Comparison of ENCODE assay signal across 12 mouse cellular contexts in the genomic region with DNA sequence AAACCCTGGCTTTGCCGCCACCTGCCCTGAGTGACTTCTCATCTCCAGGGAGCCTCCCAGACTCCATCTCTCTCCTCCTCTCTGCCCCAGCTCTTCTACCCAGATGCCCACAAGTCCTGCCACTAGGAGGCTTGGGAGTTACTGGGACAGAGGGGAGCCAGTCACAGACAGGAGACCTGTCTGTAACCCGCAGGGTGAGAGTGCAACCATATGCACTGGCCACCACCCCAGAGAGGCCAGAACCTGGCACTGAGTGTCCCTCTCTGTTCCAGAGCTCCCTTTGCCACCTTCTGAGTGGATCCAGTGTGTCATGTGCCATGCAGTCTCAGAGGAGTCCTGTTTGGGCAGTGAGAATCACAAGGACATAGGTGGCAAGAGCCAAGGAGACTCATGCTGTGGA. TPM values are rescaled to one million over a fixed set of nuclear protein-coding genes. Genes with fewer than 3 reads are reported as not detected.
DNase-seq lines count a peak whose midpoint lies in the region; ATAC-seq and TF ChIP-seq lines count a peak whose summit lies in the region.
"Had no signal": no experiment of that assay in that cellular context is flagged by ENCODE, and none has a peak within 500 bp of the region (broad histone marks: within the 10 kb centered on the region; RNA-seq: fewer than 3 reads in every experiment).

No protein-coding gene starts in this region.

- DNase-seq in adrenal gland, postnatal 36 days, result peak; percentile 66 to 69
- DNase-seq in adrenal gland, postnatal 25 days, result no peak
- peak in 1 of 2 experiments; percentile 46 for DNase-seq in heart, adult 2 months
- peak; percentile 83 for DNase-seq in liver, adult 2 months (ENCODE audit: extremely low read depth, low read depth, low spot score)
- DNase-seq in liver, embryonic 11.5 days (ENCODE audit: low spot score), result no peak
- peak; percentile 33 for DNase-seq in ZHBTc4 (ENCODE audit: low read depth, low spot score)
- DNase-seq: thymus, postnatal 14 days had no signal

- no peak for TF ChIP-seq POLR2A in heart, adult 2 months (IDR thresholded peaks at IDR 0.05; ENCODE audit: insufficient read depth, low read depth, low read length)
- no peak for TF ChIP-seq POLR2A in liver, adult 2 months (IDR thresholded peaks at IDR 0.05; ENCODE audit: extremely low read depth, insufficient read depth, low read length)

- H3K4me1 ChIP-seq in heart, adult 2 months (ENCODE audit: control insufficient read depth, insufficient read depth, low read length), result no peaks in the 10 kb centered on the region
- H3K4me1 ChIP-seq in heart, embryonic 12.5 days (replicated peaks), result peaks cover 7% of the 10 kb centered on the region
- H3K4me1 ChIP-seq in liver, adult 2 months (ENCODE audit: control insufficient read depth, insufficient read depth, low read length), result peaks cover 35% of the 10 kb centered on the region
- no peaks in the 10 kb centered on the region for H3K4me1 ChIP-seq in liver, embryonic 11.5 days (replicated peaks; ENCODE audit: control insufficient read depth, insufficient read depth, low read length)

- intact Hi-C loops in heart, adult 2 months (cut with DNase I), result loop anchor here (5.0 kb wide), 2 partner anchors 95 to 320 kb away; a partner anchor contains a TSS

- H3K9ac ChIP-seq in heart, adult 2 months (ENCODE audit: low read depth, low read length), result no peak overlapping the region
- H3K9ac ChIP-seq in heart, embryonic 12.5 days, result no peak overlapping the region
- H3K9ac ChIP-seq in liver, adult 2 months (ENCODE audit: low read depth, low read length), result no peak overlapping the region
- no peak overlapping the region for H3K9ac ChIP-seq in liver, embryonic 11.5 days (ENCODE audit: low read depth, low read length)
- H3K9ac ChIP-seq: embryonic facial prominence, embryonic 13.5 days; limb, embryonic 15.5 days had no signal

- H3K9me3 ChIP-seq in heart, embryonic 12.5 days (replicated peaks), result no peaks in the 10 kb centered on the region
- H3K9me3 ChIP-seq in liver, embryonic 11.5 days (ENCODE audit: control insufficient read depth, low read length), result no peaks in the 10 kb centered on the region
- H3K9me3 ChIP-seq: embryonic facial prominence, embryonic 13.5 days; limb, embryonic 15.5 days had no signal

- no peak overlapping the region for H3K4me2 ChIP-seq in heart, embryonic 12.5 days
- H3K4me2 ChIP-seq in liver, embryonic 11.5 days, result no peak overlapping the region
- H3K4me2 ChIP-seq: embryonic facial prominence, embryonic 13.5 days; limb, embryonic 15.5 days; midbrain, embryonic 11.5 days had no signal

- 0 out of 2 replicates have a peak, but pooled peaks have one; percentile 53 for TF ChIP-seq EP300 in heart, adult 2 months (IDR thresholded peaks at IDR 0.05; ENCODE audit: insufficient read depth, low read depth, low read length)

- H3K36me3 ChIP-seq in heart, adult 2 months (ENCODE audit: control insufficient read depth, insufficient read depth, low read length), result no peaks in the 10 kb centered on the region
- no peaks in the 10 kb centered on the region for H3K36me3 ChIP-seq in heart, embryonic 12.5 days
- no peaks in the 10 kb centered on the region for H3K36me3 ChIP-seq in liver, adult 2 months (ENCODE audit: control insufficient read depth, insufficient read depth, low read length)
- no peaks in the 10 kb centered on the region for H3K36me3 ChIP-seq in liver, embryonic 11.5 days (ENCODE audit: control insufficient read depth, insufficient read depth, low read length)
- H3K36me3 ChIP-seq: embryonic facial prominence, embryonic 13.5 days; limb, embryonic 15.5 days had no signal

- H3K27me3 ChIP-seq in heart, adult 2 months (ENCODE audit: control insufficient read depth, insufficient read depth, low read length), result no peaks in the 10 kb centered on the region
- H3K27me3 ChIP-seq in heart, embryonic 12.5 days (replicated peaks), result peaks cover 19% of the 10 kb centered on the region; the same call in 1 of the 2 replicates
- H3K27me3 ChIP-seq in liver, adult 2 months (ENCODE audit: control insufficient read depth, insufficient read depth, low read length), result no peaks in the 10 kb centered on the region
- H3K27me3 ChIP-seq in liver, embryonic 11.5 days (replicated peaks; ENCODE audit: control insufficient read depth, insufficient read depth, low read length), result no peaks in the 10 kb centered on the region; the same call in 1 of the 2 replicates

- H3K79me2 ChIP-seq in heart, adult 2 months (replicated peaks; ENCODE audit: control insufficient read depth, insufficient read depth, low read length), result no peaks in the 10 kb centered on the region
- H3K79me2 ChIP-seq in liver, adult 2 months (ENCODE audit: control insufficient read depth, insufficient read depth, low read length), result no peaks in the 10 kb centered on the region

- ATAC-seq in heart, embryonic 12.5 days (ENCODE audit: insufficient number of reproducible peaks, low FRiP score), result no peak
- no peak for ATAC-seq in liver, embryonic 11.5 days (replicated peaks; ENCODE audit: low FRiP score)
- ATAC-seq: hindbrain, embryonic 16.5 days had no signal

- H3K27ac ChIP-seq in heart, adult 2 months, result peak overlapping the region; percentile 40
- no peak overlapping the region for H3K27ac ChIP-seq in heart, embryonic 12.5 days (ENCODE audit: poor library complexity, severe bottlenecking)
- peak overlapping the region; percentile 34 for H3K27ac ChIP-seq in liver, adult 2 months (replicated peaks; ENCODE audit: insufficient read depth, low read depth, low read length)
- no peak overlapping the region for H3K27ac ChIP-seq in liver, embryonic 11.5 days (ENCODE audit: low read depth, low read length)
- H3K27ac ChIP-seq: embryonic facial prominence, embryonic 13.5 days; limb, embryonic 15.5 days had no signal

- no peak overlapping the region for H3K4me3 ChIP-seq in heart, adult 2 months
- no peak overlapping the region for H3K4me3 ChIP-seq in heart, embryonic 12.5 days
- no peak overlapping the region for H3K4me3 ChIP-seq in liver, adult 2 months (ENCODE audit: insufficient read depth, low read depth, low read length)
- no peak overlapping the region for H3K4me3 ChIP-seq in liver, embryonic 11.5 days (ENCODE audit: low read depth, low read length)
- H3K4me3 ChIP-seq: embryonic facial prominence, embryonic 13.5 days; limb, embryonic 15.5 days had no signal

- WGBS in heart, adult 2 months, result 51% methylated on average over 2 of the region's 2 CpGs
- 86% methylated on average over 2 of the region's 2 CpGs for WGBS in heart, embryonic 12.5 days
- 20% methylated on average over 2 of the region's 2 CpGs for WGBS in liver, adult 2 months
- 88% methylated on average over 2 of the region's 2 CpGs for WGBS in liver, embryonic 11.5 days

- peak; percentile 47 for TF ChIP-seq CTCF in heart, adult 2 months (IDR thresholded peaks at IDR 0.05)
- peak; percentile 57 for TF ChIP-seq CTCF in liver, adult 2 months (IDR thresholded peaks at IDR 0.05; ENCODE audit: low read depth, low read length)

RNA-seq across cellular contexts. Expression of a gene that starts 17.0 kb away (rescaled TPM):
- total RNA-seq in adrenal gland, postnatal 36 days (2021), result 10 to 100 TPM; 23.9 to 38.5 TPM
- total RNA-seq in adrenal gland, postnatal 25 days (2021), result 28.5 and 42.3 TPM in 2 replicates
- 10 to 100 TPM; 53.1 to 60.7 TPM for total RNA-seq in heart, adult 2 months (2021)
- polyA plus RNA-seq in heart, adult 2 months (2012; rRNA removed), result 12.9 and 25.4 TPM in 2 replicates
- 2.3 and 3.3 TPM in 2 replicates for polyA plus RNA-seq in heart, embryonic 12.5 days (2016; fragmentation: Nextera tagmentation; extraction: Ambion mirVana)
- total RNA-seq in liver, adult 2 months (2014; rRNA removed), result 184 and 206 TPM in 2 replicates
- 36.2 and 39.8 TPM in 2 replicates for polyA plus RNA-seq in liver, adult 2 months (2012; rRNA removed)
- polyA plus RNA-seq in liver, embryonic 11.5 days (2014; fragmentation: Nextera tagmentation; extraction: Ambion mirVana), result 2.5 and 3.4 TPM in 2 replicates

Comparison
In these comparisons a context has a peak if more than half of its experiments do, and no peak if none do; other contexts are left out.
1. DNase-seq: peak in adrenal gland, postnatal 36 days (2 of 2), liver, adult 2 months (single experiment) and ZHBTc4 (single experiment); none in adrenal gland, postnatal 25 days (single experiment) and liver, embryonic 11.5 days (single experiment).
2. H3K27ac ChIP-seq: peak in heart, adult 2 months (single experiment) and liver, adult 2 months (single experiment); none in heart, embryonic 12.5 days (single experiment) and liver, embryonic 11.5 days (single experiment).